Mouse (Mus musculus) spleen, adult 2 months (tissue): ENCODE data around the gene Mylk4.

Source experiments
- CTCF ChIP-seq: fragments of 200-500 bp; IDR thresholded peaks from 2 replicates; pipeline ENCODE4 v1.5.1; 2011; ENCODE audit warnings: mild to moderate bottlenecking, inconsistent platforms; ENCODE audit not compliant: insufficient read depth, insufficient read length, insufficient replicate concordance; ENCODE audit errors: extremely low read depth
- POLR2A ChIP-seq: fragments of 200-500 bp; IDR thresholded peaks from 2 replicates; pipeline ENCODE4 v1.6.1; 2011; ENCODE audit warnings: low read depth, low read length, inconsistent platforms

DNA sequence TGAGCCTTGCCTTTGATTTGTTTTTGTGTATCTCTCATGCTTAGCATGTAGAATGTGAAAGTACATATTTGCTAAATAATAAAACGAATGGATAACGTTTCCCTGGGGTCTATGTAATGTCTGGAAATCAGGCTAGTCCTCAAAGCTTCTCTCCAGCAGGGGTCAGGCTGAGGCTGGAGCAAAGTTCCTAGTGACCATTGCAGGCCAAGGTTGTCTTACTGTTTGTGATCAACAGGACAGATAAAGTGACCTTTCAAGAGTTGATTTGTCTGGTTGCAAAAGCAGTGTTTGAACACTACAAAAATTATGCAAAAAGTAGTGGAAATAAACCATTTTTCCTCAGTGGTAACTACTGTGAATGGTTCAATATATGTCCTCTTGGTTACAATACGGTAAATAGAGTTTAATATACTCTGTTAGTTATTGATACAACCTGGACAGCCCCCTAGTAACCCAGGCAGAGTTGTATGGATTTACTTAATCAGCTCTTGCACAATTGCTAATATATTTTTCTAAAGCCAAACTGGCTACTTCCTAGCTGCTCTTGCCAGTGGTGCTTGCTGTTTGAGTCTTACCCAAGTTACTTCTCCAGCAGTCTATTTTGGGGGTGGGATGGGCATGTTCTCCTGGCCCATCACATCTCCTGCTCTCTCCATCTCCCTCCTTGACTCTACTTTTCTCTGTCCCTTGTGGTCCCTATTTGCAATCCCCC, 43.5 kb upstream of the Mylk4 start:
- TF ChIP-seq POLR2A (no peak), CTCF (no peak)
